Mouse (Mus musculus) hindbrain, embryonic 10.5 days (tissue): ENCODE measurements around the gene Mrpl54. TPM values are rescaled to one million over a fixed set of nuclear protein-coding genes. Genes with fewer than 3 reads are reported as not detected.

ENCODE experiments used
- DNase-seq: peaks from one replicate; pipeline ENCODE4 v3.0.0-alpha.2; 2017; ENCODE audit warnings: low spot score
- H3K27ac ChIP-seq: fragments of 300-500 bp; sonication (generic); 2 replicates; pipeline ENCODE4 v1.5.1; 2016; ENCODE audit warnings: mild to moderate bottlenecking, moderate library complexity
- H3K27me3 ChIP-seq: fragments of 300-500 bp; sonication (generic); 2 replicates; pipeline ENCODE4 v1.6.1; 2016; ENCODE audit warnings: mild to moderate bottlenecking; ENCODE audit not compliant: poor library complexity, insufficient read depth, severe bottlenecking
- H3K36me3 ChIP-seq: fragments of 300-500 bp; sonication (generic); 2 replicates; pipeline ENCODE4 v1.6.1; 2016; ENCODE audit warnings: mild to moderate bottlenecking, moderate library complexity
- H3K4me1 ChIP-seq: fragments of 300-500 bp; sonication (generic); replicated peaks from 2 replicates; pipeline ENCODE4 v1.6.1; 2016; ENCODE audit warnings: mild to moderate bottlenecking
- H3K4me3 ChIP-seq: fragments of 300-500 bp; sonication (generic); 2 replicates; pipeline ENCODE4 v1.5.1; 2016; ENCODE audit warnings: mild to moderate bottlenecking, moderate library complexity
- H3K9me3 ChIP-seq: fragments of 300-500 bp; sonication (generic); 2 replicates; pipeline ENCODE4 v1.6.1; 2016; ENCODE audit warnings: mild to moderate bottlenecking, moderate library complexity
- WGBS: fragments of 180-500 bp; shearing (Covaris S2); methylation state at CpG from one replicate; pipeline ENCODE4 v1.1.7; 2016; 5-methylcytosine and 5-hydroxymethylcytosine counted together
- polyA plus RNA-seq: library from polyadenylated mRNA; unstranded; fragments of >200 nt; fragmentation: Nextera tagmentation; extraction: Ambion mirVana; gene quantifications from 2 replicates; pipeline ENCODE4 v1.2.1, GENCODE M21; 2016

The Mrpl54 gene
- polyA plus RNA-seq, 1 experiment from 2014 or later: 238 TPM

GRCm38 (mm10) chr10:81302288-81302687 lies 35.6 kb upstream of the Mrpl54 start:
- peaks cover 77% of the 10 kb centered on the region for H3K4me1 ChIP-seq
- no peaks in the 10 kb centered on the region for H3K27me3 ChIP-seq
- no peaks in the 10 kb centered on the region for H3K9me3 ChIP-seq
- H3K27ac ChIP-seq: peak overlapping the region; percentile 53
- peak overlapping the region; percentile 23; the same call in 1 of the 2 replicates for H3K4me3 ChIP-seq
- DNase-seq: no peak
- peaks cover 47% of the 10 kb centered on the region for H3K36me3 ChIP-seq
- WGBS: 60% methylated on average over 4 of the region's 4 CpGs

GRCm38 (mm10) chr10:81301321-81301720 lies 34.6 kb upstream of the Mrpl54 start:
- peaks cover 37% of the 10 kb centered on the region for H3K36me3 ChIP-seq
- peaks cover 78% of the 10 kb centered on the region for H3K4me1 ChIP-seq
- no peak for DNase-seq
- H3K27me3 ChIP-seq: no peaks in the 10 kb centered on the region
- no peaks in the 10 kb centered on the region for H3K9me3 ChIP-seq
- H3K4me3 ChIP-seq: no peak overlapping the region
- no peak overlapping the region for H3K27ac ChIP-seq
- WGBS: 80% methylated on average over 9 of the region's 9 CpGs

- no peaks in the 10 kb centered on the region for H3K27me3 ChIP-seq
- peaks cover 78% of the 10 kb centered on the region for H3K4me1 ChIP-seq
- H3K9me3 ChIP-seq: no peaks in the 10 kb centered on the region
- H3K27ac ChIP-seq: no peak overlapping the region
- no peak for DNase-seq
- H3K36me3 ChIP-seq: peaks cover 36% of the 10 kb centered on the region
- no peak overlapping the region for H3K4me3 ChIP-seq
- 85% methylated on average over 9 of the region's 9 CpGs for WGBS
Observed at GRCm38 (mm10) chr10:81300352-81300907, 33.7 kb upstream of the Mrpl54 start.

- no peak for DNase-seq
- no peak overlapping the region for H3K4me3 ChIP-seq
- H3K27ac ChIP-seq: peak overlapping the region; percentile 36; the same call in 1 of the 2 replicates
- 90% methylated on average over 14 of the region's 14 CpGs for WGBS
- H3K27me3 ChIP-seq: no peaks in the 10 kb centered on the region
- H3K36me3 ChIP-seq: peaks cover 33% of the 10 kb centered on the region
- H3K9me3 ChIP-seq: no peaks in the 10 kb centered on the region
- peaks cover 76% of the 10 kb centered on the region for H3K4me1 ChIP-seq
Observed at GRCm38 (mm10) chr10:81299585-81300351, 33.0 kb upstream of the Mrpl54 start.

DNA sequence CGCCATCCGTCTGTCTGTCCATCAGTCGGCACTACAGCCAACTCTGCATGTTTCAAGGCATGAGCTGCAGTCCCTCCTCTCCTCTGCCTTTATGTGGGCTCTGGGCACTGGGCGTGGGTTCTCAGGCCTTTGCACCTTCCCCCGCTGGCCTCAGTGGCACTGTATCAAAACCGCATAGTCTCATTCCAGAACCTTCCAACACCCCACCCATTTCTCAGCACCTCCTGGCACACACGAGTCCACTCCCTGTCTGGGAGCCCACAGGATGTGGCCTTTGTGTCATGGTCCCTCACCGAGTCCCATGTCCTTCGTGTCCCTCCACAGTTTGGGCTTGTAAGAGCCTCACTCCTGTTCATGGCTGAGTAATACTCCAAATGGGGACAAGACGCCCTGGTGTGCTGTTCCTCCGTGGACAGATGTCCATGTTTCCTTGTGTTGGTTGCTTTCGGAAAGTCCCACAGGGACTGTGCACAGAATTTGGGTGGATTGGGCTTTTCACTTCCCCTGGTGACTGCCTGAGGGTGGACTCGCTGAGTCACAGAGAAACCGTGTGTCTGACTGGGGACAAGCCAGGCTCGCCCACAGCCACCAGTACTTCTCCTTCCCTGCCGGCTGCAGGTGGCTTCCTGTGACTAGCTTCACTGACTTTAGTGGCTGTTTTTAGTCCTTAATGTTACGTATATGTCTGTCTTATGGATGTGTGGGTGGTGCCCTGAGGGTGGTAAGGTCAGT lies 31.8 kb upstream of the Mrpl54 start:
- WGBS: 93% methylated on average over 17 of the region's 17 CpGs
- H3K36me3 ChIP-seq: peaks cover 31% of the 10 kb centered on the region
- no peaks in the 10 kb centered on the region for H3K9me3 ChIP-seq
- 0 out of 2 replicates have a peak overlapping the region, but pooled peaks have one; percentile 26 for H3K27ac ChIP-seq
- H3K4me1 ChIP-seq: peaks cover 78% of the 10 kb centered on the region
- no peak for DNase-seq
- no peaks in the 10 kb centered on the region for H3K27me3 ChIP-seq
- H3K4me3 ChIP-seq: no peak overlapping the region

GRCm38 (mm10) chr10:81297845-81298244 lies 31.1 kb upstream of the Mrpl54 start:
- Histone ChIP-seq H3K4me1 (peaks cover 74% of the 10 kb centered on the region), H3K27ac (peak overlapping the region; percentile 60), H3K9me3 (no peaks in the 10 kb centered on the region)

DNA sequence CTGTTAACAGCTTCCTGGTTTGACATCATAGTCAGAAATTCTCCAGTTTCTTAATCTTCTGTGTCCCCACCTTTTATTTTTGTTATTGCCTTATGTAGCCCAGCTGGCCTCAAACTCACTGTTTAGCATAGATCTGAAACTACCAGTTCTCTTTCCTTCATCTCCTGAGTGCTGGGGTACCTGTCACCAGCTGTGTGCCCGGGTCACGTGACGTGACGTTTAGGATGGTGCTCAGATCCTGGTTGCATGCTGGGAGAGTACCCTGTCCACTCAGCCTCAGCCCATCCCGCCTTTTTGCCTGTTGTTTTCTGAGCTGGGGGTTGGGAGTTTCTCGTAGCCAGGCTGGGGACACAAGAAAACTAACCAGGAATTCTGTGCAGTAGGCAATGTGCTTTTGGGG lies 30.5 kb upstream of the Mrpl54 start:
- Histone ChIP-seq H3K36me3 (peaks cover 20% of the 10 kb centered on the region), H3K27me3 (peaks cover under 1% of the 10 kb centered on the region; the same call in 1 of the 2 replicates), H3K4me1 (peaks cover 69% of the 10 kb centered on the region), H3K9me3 (no peaks in the 10 kb centered on the region), H3K4me3 (no peak overlapping the region; the same call in 1 of the 2 replicates), H3K27ac (peak overlapping the region; percentile 60)
- no peak for DNase-seq
- 72% methylated on average over 6 of the region's 6 CpGs for WGBS

More at GRCm38 (mm10) chr10:81297845-81298244, 31.1 kb upstream of the Mrpl54 start:
- Histone ChIP-seq H3K36me3 (peaks cover 24% of the 10 kb centered on the region), H3K27me3 (no peaks in the 10 kb centered on the region), H3K4me3 (no peak overlapping the region; the same call in 1 of the 2 replicates)
- WGBS: 62% methylated on average over 10 of the region's 10 CpGs
- DNase-seq: no peak

DNA sequence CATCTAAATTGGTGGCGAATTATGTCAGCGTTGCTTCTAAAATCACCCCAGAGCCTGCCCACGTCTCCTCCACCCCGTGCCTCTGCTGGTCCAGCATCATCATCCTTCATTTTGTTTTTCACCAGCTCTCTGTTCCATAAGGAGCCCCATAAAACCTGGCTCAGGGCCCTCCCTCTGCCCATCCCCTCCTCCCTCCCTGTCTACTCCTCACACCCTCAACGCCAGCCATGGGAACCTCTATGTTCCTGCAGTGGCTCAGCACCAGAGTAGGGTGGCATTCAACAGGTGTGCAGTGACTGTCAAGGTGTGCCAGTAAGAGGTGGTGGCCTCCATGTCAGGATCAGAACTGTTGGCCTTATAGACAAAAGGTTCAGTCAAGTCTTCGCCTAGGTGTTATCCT lies 28.5 kb upstream of the Mrpl54 start:
- DNase-seq: no peak
- Histone ChIP-seq H3K27ac (no peak overlapping the region), H3K27me3 (peaks cover 21% of the 10 kb centered on the region), H3K4me1 (peaks cover 57% of the 10 kb centered on the region), H3K36me3 (peaks cover 20% of the 10 kb centered on the region), H3K9me3 (no peaks in the 10 kb centered on the region), H3K4me3 (no peak overlapping the region)
- 96% methylated on average over 6 of the region's 6 CpGs for WGBS

DNA sequence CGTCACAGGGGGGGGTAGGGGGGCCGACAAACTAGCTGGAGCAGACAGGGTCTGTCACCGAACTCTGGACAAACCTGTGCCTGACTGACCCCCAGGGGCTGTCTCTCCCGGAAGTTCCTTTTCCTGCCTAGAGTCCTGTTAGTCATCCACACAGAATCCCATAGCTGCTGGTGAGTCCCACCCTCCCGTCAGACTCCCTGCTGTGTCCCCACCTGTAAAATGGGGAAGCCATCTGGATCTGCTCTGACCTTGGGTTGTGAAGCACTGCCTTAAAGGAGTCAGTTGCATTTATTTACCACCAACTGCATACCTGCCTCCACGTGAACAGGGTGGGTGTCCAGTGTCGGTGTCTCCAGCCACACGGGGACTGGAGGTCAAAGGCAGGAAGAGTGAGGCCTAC lies 27.7 kb upstream of the Mrpl54 start:
- Histone ChIP-seq H3K4me3 (peak overlapping the region; percentile 84), H3K4me1 (peaks cover 50% of the 10 kb centered on the region), H3K27ac (peak overlapping the region; percentile 0; the same call in 1 of the 2 replicates), H3K27me3 (peaks cover 29% of the 10 kb centered on the region), H3K36me3 (peaks cover 20% of the 10 kb centered on the region), H3K9me3 (no peaks in the 10 kb centered on the region)
- no peak for DNase-seq
- 58% methylated on average over 8 of the region's 8 CpGs for WGBS

GRCm38 (mm10) chr10:81293334-81294030 lies 26.7 kb upstream of the Mrpl54 start:
- Histone ChIP-seq H3K9me3 (no peaks in the 10 kb centered on the region), H3K27me3 (peaks cover 35% of the 10 kb centered on the region), H3K36me3 (peaks cover 18% of the 10 kb centered on the region), H3K4me1 (peaks cover 45% of the 10 kb centered on the region), H3K4me3 (peak overlapping the region; percentile 84), H3K27ac (peak overlapping the region; percentile 95)
- WGBS: 4% methylated on average over 25 of the region's 25 CpGs
- no peak for DNase-seq

- H3K36me3 ChIP-seq: 0 out of 2 replicates have a peak, but pooled peaks cover 12% of the 10 kb centered on the region
- no peaks in the 10 kb centered on the region for H3K9me3 ChIP-seq
- under 1% methylated on average over 80 of the region's 80 CpGs for WGBS
- peaks cover 42% of the 10 kb centered on the region for H3K27me3 ChIP-seq
- peaks cover 42% of the 10 kb centered on the region for H3K4me1 ChIP-seq
- peak within 1 kb of the TSS; percentile 84 for H3K4me3 ChIP-seq
- H3K27ac ChIP-seq: peak within 1 kb of the TSS; percentile 95
- peak; percentile 100 for DNase-seq
Observed at GRCm38 (mm10) chr10:81292554-81293333, 26.0 kb upstream of the Mrpl54 start, which contains the start of gene Pip5k1c. Gene Pip5k1c (plus strand): TSS chr10:81292963.
